17 mouse cellular contexts compared by ENCODE assay signal in the genomic region with DNA sequence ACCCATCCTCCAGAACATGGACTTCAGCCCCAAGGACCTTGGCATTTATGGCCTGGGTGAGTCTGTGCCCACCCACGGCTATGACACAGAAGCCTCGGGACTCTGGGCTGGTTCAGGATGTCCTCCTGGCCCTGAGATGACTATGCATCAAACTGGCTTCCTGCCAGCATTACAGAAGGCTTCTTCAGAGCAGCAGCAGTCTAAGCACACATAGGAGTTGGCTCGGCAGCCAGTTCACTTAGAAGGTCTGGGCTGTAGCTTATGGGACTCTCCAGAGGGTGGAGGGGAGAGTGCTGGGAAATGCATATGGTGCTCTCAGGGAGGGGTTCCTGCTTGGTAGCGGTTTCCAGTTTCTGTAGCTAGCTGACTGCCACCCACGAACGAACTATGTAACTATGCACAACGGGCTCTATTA. TPM values are rescaled to one million over a fixed set of nuclear protein-coding genes. Genes with fewer than 3 reads are reported as not detected.
A peak's percentile ranks its signal among the peaks of the same experiment; 100 is the strongest.
DNase-seq lines count a peak whose midpoint lies in the region; ATAC-seq and TF ChIP-seq lines count a peak whose summit lies in the region.
"Had no signal": no experiment of that assay in that cellular context is flagged by ENCODE, and none has a peak within 500 bp of the region (broad histone marks: within the 10 kb centered on the region; RNA-seq: fewer than 3 reads in every experiment).

No protein-coding gene starts in this region.

- ATAC-seq in forebrain, embryonic 16.5 days, result no peak
- no peak for ATAC-seq in megakaryocyte, adult 5-6 weeks (ENCODE audit: poor library complexity, severe bottlenecking)
- ATAC-seq: hindbrain, postnatal 0 days had no signal

- H3K4me1 ChIP-seq in forebrain, embryonic 10.5 days, result peaks cover 24% of the 10 kb centered on the region
- H3K4me1 ChIP-seq in forebrain, embryonic 16.5 days (replicated peaks; ENCODE audit: control insufficient read depth, insufficient read depth, low read length), result peaks cover 12% of the 10 kb centered on the region
- H3K4me1 ChIP-seq in megakaryocyte, embryonic 14.5 days, result peaks cover 41% of the 10 kb centered on the region
- peaks cover 17% of the 10 kb centered on the region for H3K4me1 ChIP-seq in thymus, adult 2 months (replicated peaks; ENCODE audit: control insufficient read depth, insufficient read depth, low read length)

- H3K9me3 ChIP-seq in forebrain, embryonic 10.5 days, result no peaks in the 10 kb centered on the region
- no peaks in the 10 kb centered on the region for H3K9me3 ChIP-seq in forebrain, embryonic 16.5 days (ENCODE audit: control insufficient read depth, low read length)
- H3K9me3 ChIP-seq in megakaryocyte, embryonic 14.5 days, result peaks cover 7% of the 10 kb centered on the region
- H3K9me3 ChIP-seq: embryonic facial prominence, embryonic 15.5 days; neural tube, embryonic 13.5 days had no signal

- 88% methylated on average over 7 of the region's 7 CpGs for WGBS in forebrain, embryonic 10.5 days
- WGBS in forebrain, embryonic 16.5 days, result 71% methylated on average over 7 of the region's 7 CpGs
- 60% methylated on average over 7 of the region's 7 CpGs for WGBS in thymus, adult 2 months

- H3K27me3 ChIP-seq in forebrain, embryonic 10.5 days (ENCODE audit: poor library complexity, severe bottlenecking), result no peaks in the 10 kb centered on the region
- no peaks in the 10 kb centered on the region for H3K27me3 ChIP-seq in forebrain, embryonic 16.5 days (replicated peaks; ENCODE audit: control insufficient read depth, insufficient read depth, low read length)
- peaks cover 2% of the 10 kb centered on the region for H3K27me3 ChIP-seq in megakaryocyte, embryonic 14.5 days (replicated peaks)
- no peaks in the 10 kb centered on the region for H3K27me3 ChIP-seq in thymus, adult 2 months (ENCODE audit: control insufficient read depth, insufficient read depth, low read length)
- H3K27me3 ChIP-seq: embryonic facial prominence, embryonic 15.5 days; neural tube, embryonic 13.5 days had no signal

- no peak for DNase-seq in forebrain, embryonic 10.5 days (ENCODE audit: extremely low spot score, low spot score)
- DNase-seq in adrenal gland, postnatal 10 days, result peak; percentile 63
- DNase-seq in left cerebral cortex, postnatal 14 days (ENCODE audit: low spot score in 2 of 2), result no peak
- no peak for DNase-seq in heart, postnatal 10 days
- no peak for DNase-seq in thymus, adult 2 months
- DNase-seq: lung, postnatal 10 days; midbrain, embryonic 14.5 days had no signal

- no peak overlapping the region for H3K4me2 ChIP-seq in forebrain, embryonic 16.5 days (ENCODE audit: low read length)
- H3K4me2 ChIP-seq: embryonic facial prominence, embryonic 15.5 days; neural tube, embryonic 13.5 days had no signal

- TF ChIP-seq CTCF in thymus, adult 2 months (IDR thresholded peaks at IDR 0.05; ENCODE audit: borderline replicate concordance, control insufficient read depth, extremely low read depth, insufficient read depth, low read length, poor library complexity), result no peak

- H3K27ac ChIP-seq in forebrain, embryonic 10.5 days, result 0 out of 2 replicates have a peak overlapping the region, but pooled peaks have one; percentile 40
- no peak overlapping the region for H3K27ac ChIP-seq in forebrain, embryonic 16.5 days (ENCODE audit: low read length)
- no peak overlapping the region for H3K27ac ChIP-seq in thymus, adult 2 months (ENCODE audit: control insufficient read depth, insufficient read depth, low read length)
- H3K27ac ChIP-seq: embryonic facial prominence, embryonic 15.5 days; hindbrain, postnatal 0 days; neural tube, embryonic 13.5 days had no signal

- TF ChIP-seq POLR2A in thymus, adult 2 months (IDR thresholded peaks at IDR 0.05; ENCODE audit: control insufficient read depth, extremely low read depth, insufficient read depth, low read length, poor library complexity), result no peak

- H3K9ac ChIP-seq in forebrain, embryonic 16.5 days (replicated peaks; ENCODE audit: low read depth, low read length), result no peak overlapping the region
- H3K9ac ChIP-seq: embryonic facial prominence, embryonic 15.5 days; neural tube, embryonic 13.5 days had no signal

- intact Hi-C loops in left cerebral cortex, postnatal 14 days (cut with DNase I), result no loop called here
- intact Hi-C loops in heart, postnatal 10 days (cut with DNase I), result no loop called here

- no peak overlapping the region for H3K4me3 ChIP-seq in forebrain, embryonic 10.5 days
- no peak overlapping the region for H3K4me3 ChIP-seq in forebrain, embryonic 16.5 days (replicated peaks; ENCODE audit: low read length)
- peak overlapping the region; percentile 38 for H3K4me3 ChIP-seq in megakaryocyte, embryonic 14.5 days (replicated peaks)
- no peak overlapping the region for H3K4me3 ChIP-seq in thymus, adult 2 months (ENCODE audit: control insufficient read depth, insufficient read depth, low read length)
- H3K4me3 ChIP-seq: embryonic facial prominence, embryonic 15.5 days; neural tube, embryonic 13.5 days had no signal

- H3K36me3 ChIP-seq in forebrain, embryonic 10.5 days (replicated peaks), result no peaks in the 10 kb centered on the region
- H3K36me3 ChIP-seq in forebrain, embryonic 16.5 days (ENCODE audit: control insufficient read depth, insufficient read depth), result no peaks in the 10 kb centered on the region
- no peaks in the 10 kb centered on the region for H3K36me3 ChIP-seq in megakaryocyte, embryonic 14.5 days (replicated peaks; ENCODE audit: low read length)
- no peaks in the 10 kb centered on the region for H3K36me3 ChIP-seq in thymus, adult 2 months (ENCODE audit: control insufficient read depth, insufficient read depth, low read length)
- H3K36me3 ChIP-seq: embryonic facial prominence, embryonic 15.5 days; neural tube, embryonic 13.5 days had no signal

RNA-seq across cellular contexts. Expression of gene Moap1, which starts 17.7 kb away (rescaled TPM):
- 33.8 and 36.5 TPM in 2 replicates for polyA plus RNA-seq in forebrain, embryonic 10.5 days (2016; fragmentation: Nextera tagmentation; extraction: Ambion mirVana)
- 53.6 and 60.2 TPM in 2 replicates for polyA plus RNA-seq in forebrain, embryonic 16.5 days (2015; fragmentation: Nextera tagmentation; extraction: Ambion mirVana)
- 3.3 TPM in 1 of 2 replicates, not detected in the other for polyA plus RNA-seq in megakaryocyte, embryonic 14.5 days (2012; ENCODE audit: insufficient read depth, low replicate concordance)
- 7.1 and 10.4 TPM in 2 replicates for total RNA-seq in megakaryocyte, adult 5-6 weeks (2015)
- 9.9 and 12.2 TPM in 2 replicates for total RNA-seq in megakaryocyte, adult 5-6 weeks (2017)
- 1 to 10 TPM; 6.4 to 9.2 TPM for total RNA-seq in adrenal gland, postnatal 10 days (2021)
- total RNA-seq in left cerebral cortex, postnatal 14 days (2021), result 10 to 100 TPM; 37.4 to 38.3 TPM
- total RNA-seq in heart, postnatal 10 days (2021), result 10 to 100 TPM in 1 of 2 experiments, 1 to 10 TPM in 1; 9.1 to 10.5 TPM
- polyA plus RNA-seq in thymus, adult 2 months (2012; rRNA removed), result 0.71 and 1.3 TPM in 2 replicates

RNA-seq across cellular contexts. Expression of gene Tmem251, which starts 17.8 kb away (rescaled TPM):
- polyA plus RNA-seq in forebrain, embryonic 10.5 days (2016; fragmentation: Nextera tagmentation; extraction: Ambion mirVana), result 12.0 and 14.2 TPM in 2 replicates
- polyA plus RNA-seq in forebrain, embryonic 16.5 days (2015; fragmentation: Nextera tagmentation; extraction: Ambion mirVana), result 11.0 and 11.9 TPM in 2 replicates
- polyA plus RNA-seq in megakaryocyte, embryonic 14.5 days (2012; ENCODE audit: insufficient read depth, low replicate concordance), result 1.2 and 2.4 TPM in 2 replicates
- 13.4 and 13.9 TPM in 2 replicates for total RNA-seq in megakaryocyte, adult 5-6 weeks (2015)
- 9.7 and 11.4 TPM in 2 replicates for total RNA-seq in megakaryocyte, adult 5-6 weeks (2017)
- 1 to 10 TPM; 4.6 to 5.1 TPM for total RNA-seq in adrenal gland, postnatal 10 days (2021)
- 1 to 10 TPM; 4.9 to 5.1 TPM for total RNA-seq in left cerebral cortex, postnatal 14 days (2021)
- 1 to 10 TPM; 4.8 to 5.5 TPM for total RNA-seq in heart, postnatal 10 days (2021)
- 4.2 and 4.4 TPM in 2 replicates for polyA plus RNA-seq in thymus, adult 2 months (2012; rRNA removed)

RNA-seq across cellular contexts. Expression of gene Itpk1, which starts 21.0 kb away (rescaled TPM):
- polyA plus RNA-seq in forebrain, embryonic 10.5 days (2016; fragmentation: Nextera tagmentation; extraction: Ambion mirVana), result 16.5 and 18.5 TPM in 2 replicates
- 66.5 and 68.7 TPM in 2 replicates for polyA plus RNA-seq in forebrain, embryonic 16.5 days (2015; fragmentation: Nextera tagmentation; extraction: Ambion mirVana)
- polyA plus RNA-seq in megakaryocyte, embryonic 14.5 days (2012; ENCODE audit: insufficient read depth, low replicate concordance), result 15.7 and 19.2 TPM in 2 replicates
- 10.4 and 10.7 TPM in 2 replicates for total RNA-seq in megakaryocyte, adult 5-6 weeks (2015)
- total RNA-seq in megakaryocyte, adult 5-6 weeks (2017), result 14.0 and 16.6 TPM in 2 replicates
- total RNA-seq in adrenal gland, postnatal 10 days (2021), result 10 to 100 TPM; 98.3 to 99.2 TPM
- total RNA-seq in left cerebral cortex, postnatal 14 days (2021), result 10 to 100 TPM; 74.9 to 76.2 TPM
- 10 to 100 TPM in 1 of 2 experiments, 1 to 10 TPM in 1; 9.6 to 11.2 TPM for total RNA-seq in heart, postnatal 10 days (2021)
- polyA plus RNA-seq in thymus, adult 2 months (2012; rRNA removed), result 34.2 and 36.9 TPM in 2 replicates

RNA-seq across cellular contexts. Expression of gene Gm28051, which starts 31.8 kb away (rescaled TPM):
- not detected in 2 replicates for polyA plus RNA-seq in forebrain, embryonic 10.5 days (2016; fragmentation: Nextera tagmentation; extraction: Ambion mirVana)
- not detected in 2 replicates for polyA plus RNA-seq in forebrain, embryonic 16.5 days (2015; fragmentation: Nextera tagmentation; extraction: Ambion mirVana)
- polyA plus RNA-seq in megakaryocyte, embryonic 14.5 days (2012; ENCODE audit: insufficient read depth, low replicate concordance), result not detected in 2 replicates
- total RNA-seq in megakaryocyte, adult 5-6 weeks (2015), result not detected in 2 replicates
- total RNA-seq in megakaryocyte, adult 5-6 weeks (2017), result not detected in 2 replicates
- total RNA-seq in adrenal gland, postnatal 10 days (2021), result not detected
- total RNA-seq in left cerebral cortex, postnatal 14 days (2021), result not detected
- total RNA-seq in heart, postnatal 10 days (2021), result not detected
- polyA plus RNA-seq in thymus, adult 2 months (2012; rRNA removed), result not detected in 2 replicates
- total RNA-seq: granulocyte monocyte progenitor cell, adult 5-6 weeks; hindbrain, postnatal 0 days; liver, adult 2 months had no signal
- polyA plus RNA-seq: embryonic facial prominence, embryonic 15.5 days; heart, embryonic 16.5 days; hindbrain, postnatal 0 days; large intestine, adult 2 months; liver, adult 2 months; midbrain, embryonic 14.5 days; neural tube, embryonic 13.5 days had no signal

RNA-seq across cellular contexts. Expression of gene Gon7, which starts 31.8 kb away (rescaled TPM):
- polyA plus RNA-seq in forebrain, embryonic 10.5 days (2016; fragmentation: Nextera tagmentation; extraction: Ambion mirVana), result 47.9 and 52.4 TPM in 2 replicates
- polyA plus RNA-seq in forebrain, embryonic 16.5 days (2015; fragmentation: Nextera tagmentation; extraction: Ambion mirVana), result 43.6 and 50.0 TPM in 2 replicates
- polyA plus RNA-seq in megakaryocyte, embryonic 14.5 days (2012; ENCODE audit: insufficient read depth, low replicate concordance), result 10.4 TPM in 1 of 2 replicates, not detected in the other
- 22.2 and 26.1 TPM in 2 replicates for total RNA-seq in megakaryocyte, adult 5-6 weeks (2015)
- 14.0 and 29.9 TPM in 2 replicates for total RNA-seq in megakaryocyte, adult 5-6 weeks (2017)
- 10 to 100 TPM; 12.7 to 12.9 TPM for total RNA-seq in adrenal gland, postnatal 10 days (2021)
- 10 to 100 TPM; 12.8 to 14.0 TPM for total RNA-seq in left cerebral cortex, postnatal 14 days (2021)
- total RNA-seq in heart, postnatal 10 days (2021), result 10 to 100 TPM; 10.6 to 11.7 TPM
- polyA plus RNA-seq in thymus, adult 2 months (2012; rRNA removed), result 19.4 and 25.0 TPM in 2 replicates

Comparison
In these comparisons a context has a peak if more than half of its experiments do, and no peak if none do; other contexts are left out.
1. RNA of gene Itpk1, which starts 21.0 kb away (total RNA-seq): 98.3 to 99.2 TPM in adrenal gland, postnatal 10 days and 74.9 to 76.2 TPM in left cerebral cortex, postnatal 14 days; 10.4 to 16.6 TPM in megakaryocyte, adult 5-6 weeks and 9.6 to 11.2 TPM in heart, postnatal 10 days; every median in the first group is over 4 times any median in the second.